Mouse (Mus musculus) cerebellum, postnatal 25 days (tissue): Measurements from ENCODE around the gene Nup88.
"Not testable (repeated sequence)": the region's sequence is repeated elsewhere in the genome, so short reads cannot be mapped to it uniquely, and the experiment has no call there.

Experiments
- DNase-seq, 2 experiments: peaks; one replicate each; pipeline ENCODE4 v3.0.0; 2021; ENCODE audit warnings: mixed read lengths in 2 of 2

Gene Nup88

GRCm38 (mm10) chr11:70969271-70969794 lies 440 bp downstream of the Nup88 start:
- no peak for DNase-seq

GRCm38 (mm10) chr11:70964222-70964907 lies 5.4 kb downstream of the Nup88 start:
- DNase-seq, result no peak

- DNase-seq, result no peak
These were observed 8.8 kb downstream of the Nup88 start for GRCm38 (mm10) chr11:70960786-70961554.

- no peak for DNase-seq
These were observed 15.1 kb downstream of the Nup88 start for GRCm38 (mm10) chr11:70954711-70955110.

- DNase-seq, result no peak
These were observed 24.6 kb downstream of the Nup88 start for GRCm38 (mm10) chr11:70944935-70945817.

GRCm38 (mm10) chr11:70943651-70944050 lies 26.1 kb downstream of the Nup88 start:
- peak in 1 of 2 experiments; percentile 51 for DNase-seq

GRCm38 (mm10) chr11:70942596-70942995 lies 27.2 kb downstream of the Nup88 start:
- no peak for DNase-seq

GRCm38 (mm10) chr11:70935316-70935715 lies 34.5 kb downstream of the Nup88 start:
- DNase-seq, result peak in 1 of 2 experiments; percentile 14

GRCm38 (mm10) chr11:70931461-70931860 lies 38.3 kb downstream of the Nup88 start:
- no peak for DNase-seq

- DNase-seq, result no peak
These were observed 50.2 kb downstream of the Nup88 start for GRCm38 (mm10) chr11:70919524-70919923.

GRCm38 (mm10) chr11:70917896-70918295 lies 51.9 kb downstream of the Nup88 start:
- no peak for DNase-seq

GRCm38 (mm10) chr11:70911920-70912319 lies 57.9 kb downstream of the Nup88 start:
- no peak for DNase-seq

- DNase-seq, result no peak
These were observed 58.5 kb downstream of the Nup88 start for GRCm38 (mm10) chr11:70911323-70911722.

GRCm38 (mm10) chr11:70906681-70907080 lies 63.1 kb downstream of the Nup88 start:
- no peak for DNase-seq

GRCm38 (mm10) chr11:70898182-70898581 lies 71.6 kb downstream of the Nup88 start:
- DNase-seq, result not testable (repeated sequence)

GRCm38 (mm10) chr11:70897680-70898079 lies 72.1 kb downstream of the Nup88 start:
- no peak for DNase-seq
